Mouse (Mus musculus) lung, postnatal 36 days (tissue): ENCODE data around the gene Rab11fip4.
"Not testable (repeated sequence)": the region's sequence is repeated elsewhere in the genome, so short reads cannot be mapped to it uniquely, and the experiment has no call there.

Experiments used
- DNase-seq: peaks from one replicate; pipeline ENCODE4 v3.0.0; 2022; ENCODE audit warnings: mixed read lengths

Rab11fip4 gene

DNA sequence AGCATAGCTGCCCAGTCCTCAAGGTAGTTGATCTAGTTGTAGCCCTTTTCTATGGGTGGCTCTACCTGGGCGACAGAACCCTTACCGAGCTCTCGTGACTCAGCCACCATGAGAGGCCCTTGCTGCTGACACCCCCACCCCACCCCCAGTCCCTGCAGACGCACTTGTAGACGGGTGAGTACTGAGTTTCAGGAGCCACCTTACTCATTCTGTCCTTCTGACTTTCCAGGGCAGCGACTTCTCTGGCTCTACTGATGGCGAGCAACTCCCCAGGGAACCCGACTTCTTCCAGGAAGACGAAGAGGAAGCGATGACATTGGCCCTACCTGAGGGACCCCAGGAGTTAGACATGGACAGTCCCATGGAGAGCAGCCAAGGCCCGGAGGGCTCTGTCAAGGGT, 89.5 kb downstream of the Rab11fip4 start:
- no peak for DNase-seq

DNA sequence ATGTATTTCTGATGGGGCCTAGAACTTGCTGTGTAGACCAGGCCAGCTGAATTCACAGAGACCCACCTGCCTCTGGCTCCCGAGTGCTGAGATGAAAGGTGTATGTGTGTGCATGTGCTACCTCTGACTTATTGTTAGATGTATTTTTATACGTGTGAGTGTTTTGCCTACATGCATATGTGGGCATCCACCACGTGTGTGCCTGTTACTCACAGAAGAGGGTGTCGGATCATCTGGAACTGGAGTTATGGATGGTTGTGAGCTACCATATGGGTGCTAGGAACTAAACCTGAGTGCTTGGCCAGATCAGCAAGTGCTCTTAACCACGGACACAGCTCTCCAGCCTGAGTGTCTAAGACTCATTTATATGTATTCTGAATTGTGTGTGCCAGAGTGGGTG, 90.2 kb downstream of the Rab11fip4 start:
- no peak for DNase-seq

DNA sequence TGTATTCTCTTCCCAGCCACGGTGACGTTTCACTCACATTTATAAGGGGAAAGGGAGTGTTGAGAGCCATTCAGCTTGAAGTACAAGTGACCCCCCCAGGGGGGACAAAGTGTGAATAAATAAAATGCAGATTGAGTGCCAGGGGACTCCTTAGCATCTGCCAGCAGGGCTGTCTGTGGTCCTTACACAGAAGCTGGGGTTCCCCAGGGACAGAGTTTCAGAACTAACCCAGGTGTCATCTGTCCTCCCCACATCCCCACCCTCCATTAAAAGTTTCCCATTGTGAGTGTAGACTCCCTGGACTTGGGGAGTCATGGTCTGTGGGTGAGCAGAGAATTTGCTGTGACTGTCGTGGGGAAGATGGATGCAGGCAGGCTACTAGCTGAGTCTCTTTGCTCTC, 90.8 kb downstream of the Rab11fip4 start:
- no peak for DNase-seq

DNA sequence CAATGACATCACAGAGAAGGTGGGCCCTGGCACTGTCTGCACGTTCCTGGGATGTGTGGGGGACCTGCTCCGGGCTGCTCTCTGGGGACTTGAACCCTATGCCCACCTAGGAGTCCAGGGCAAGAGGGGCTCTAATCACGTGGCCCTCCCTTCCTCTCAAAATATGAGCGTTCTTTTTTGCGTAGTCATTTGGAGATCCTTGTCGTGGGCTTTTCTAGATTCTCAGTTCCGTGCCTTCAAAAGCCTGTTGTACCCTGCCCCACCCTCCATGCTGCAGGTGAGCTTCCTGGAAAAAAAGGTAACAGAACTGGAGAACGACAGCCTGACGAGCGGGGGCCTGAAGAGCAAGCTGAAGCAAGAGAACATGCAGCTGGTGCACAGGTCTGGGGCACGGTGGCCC, 94.1 kb downstream of the Rab11fip4 start:
- DNase-seq: no peak

DNA sequence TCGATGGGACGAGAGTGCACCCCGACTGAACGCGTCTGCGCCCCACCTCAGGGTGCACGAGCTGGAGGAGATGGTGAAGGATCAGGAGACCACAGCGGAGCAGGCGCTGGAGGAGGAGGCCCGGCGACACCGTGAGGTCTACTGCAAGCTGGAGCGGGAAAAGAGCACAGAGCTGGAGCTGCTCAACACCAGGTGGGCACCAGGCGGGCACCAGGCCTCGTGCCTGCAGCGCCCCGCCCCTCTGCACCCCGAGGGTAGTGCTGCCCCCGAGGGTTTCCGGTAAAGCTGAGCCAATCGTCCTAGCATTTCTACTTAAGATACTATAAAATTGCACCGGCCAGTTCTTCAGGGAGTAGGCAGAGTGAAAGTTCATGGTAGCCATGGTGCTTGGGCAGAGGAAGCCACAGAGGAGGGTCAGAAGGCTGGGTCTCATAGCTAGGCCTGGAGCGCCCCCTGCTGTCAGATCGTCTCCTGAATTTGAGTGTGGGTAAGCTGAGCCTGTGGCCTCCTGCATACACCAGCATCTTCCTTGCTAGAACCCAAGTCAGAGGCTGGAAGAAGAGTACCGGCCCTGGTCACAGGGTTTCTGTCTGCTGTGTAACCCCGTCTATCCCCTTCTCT, 95.6 kb downstream of the Rab11fip4 start:
- peak; percentile 95 for DNase-seq

DNA sequence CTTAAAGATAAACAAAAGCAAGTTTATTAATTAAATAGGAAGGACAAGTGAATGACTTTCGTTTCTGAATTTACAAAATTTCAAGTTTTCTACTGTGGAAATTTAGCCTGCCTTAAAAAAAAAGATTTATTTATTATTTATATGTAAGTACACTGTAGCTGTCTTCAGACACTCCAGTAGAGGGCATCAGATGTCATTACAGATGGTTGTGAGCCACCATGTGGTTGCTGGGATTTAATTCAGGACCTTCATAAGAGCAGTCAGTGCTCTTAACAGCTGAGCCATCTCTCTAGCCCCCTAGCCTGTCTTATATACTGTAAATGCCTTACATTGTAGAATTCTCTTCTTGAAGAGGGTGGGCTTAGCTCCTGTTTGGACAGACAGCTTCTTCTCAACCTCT, 98.9 kb downstream of the Rab11fip4 start:
- no peak for DNase-seq

DNA sequence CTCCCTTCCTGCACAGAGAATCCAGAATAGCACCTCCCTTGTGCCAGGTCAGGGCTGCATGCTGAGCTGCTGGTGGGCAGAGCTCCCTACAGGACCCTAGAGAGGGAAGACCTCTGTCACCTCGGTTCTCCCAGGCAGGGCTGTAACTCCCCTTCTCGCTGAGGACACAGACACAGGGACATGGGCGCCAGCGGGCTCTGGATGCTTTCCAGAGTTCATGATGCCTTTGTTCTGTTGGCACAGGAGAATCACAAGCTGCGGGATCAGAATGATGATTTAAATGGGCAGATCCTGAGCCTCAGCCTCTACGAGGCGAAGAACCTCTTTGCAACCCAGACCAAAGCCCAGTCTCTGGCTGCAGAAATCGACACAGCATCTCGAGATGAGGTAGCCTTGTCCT, 100.5 kb downstream of the Rab11fip4 start:
- no peak for DNase-seq

DNA sequence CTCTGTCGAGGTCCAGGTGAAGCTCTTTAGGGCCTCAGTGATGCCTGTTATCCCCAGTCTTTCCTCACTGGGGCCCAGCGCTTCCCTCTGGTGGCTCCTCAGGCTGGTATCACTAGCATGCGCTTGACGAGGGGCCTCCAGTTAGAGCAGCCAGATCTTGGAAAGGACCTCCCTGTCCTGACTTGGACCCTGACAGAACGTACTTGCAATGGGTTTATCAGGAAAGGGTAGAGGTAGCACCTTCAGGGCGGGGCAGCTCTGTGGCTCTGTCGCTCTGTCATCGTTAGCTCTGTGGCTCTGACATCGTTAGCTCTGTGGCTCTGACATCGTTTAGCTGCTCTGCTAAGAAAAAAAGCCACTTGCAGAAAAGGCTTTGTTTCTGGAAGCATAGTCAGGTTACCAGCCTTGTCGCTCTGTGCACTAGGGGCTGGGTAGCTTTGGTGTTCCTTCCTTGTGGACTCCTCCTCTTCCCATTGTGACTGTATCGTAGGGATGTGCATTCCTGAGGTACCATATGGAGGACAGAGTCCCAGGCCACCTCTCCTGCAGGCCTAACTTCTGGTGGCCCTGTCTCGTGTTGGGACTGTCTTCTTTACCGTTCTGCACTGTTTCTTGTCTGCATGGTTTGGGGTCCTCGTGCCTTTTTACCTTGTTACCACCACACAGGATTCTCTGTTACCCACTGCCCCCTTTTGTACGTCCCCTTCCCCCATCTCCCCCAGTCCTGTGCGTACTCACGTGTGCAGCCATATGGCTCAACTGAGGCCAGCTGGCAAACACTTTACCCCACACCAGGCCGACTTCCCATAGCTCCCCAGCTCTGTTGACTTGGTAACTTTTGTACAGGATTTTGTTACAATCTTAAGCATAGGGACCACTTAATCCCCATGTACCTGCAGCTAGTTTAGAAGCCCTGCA, 105.6 kb downstream of the Rab11fip4 start:
- no peak for DNase-seq

DNA sequence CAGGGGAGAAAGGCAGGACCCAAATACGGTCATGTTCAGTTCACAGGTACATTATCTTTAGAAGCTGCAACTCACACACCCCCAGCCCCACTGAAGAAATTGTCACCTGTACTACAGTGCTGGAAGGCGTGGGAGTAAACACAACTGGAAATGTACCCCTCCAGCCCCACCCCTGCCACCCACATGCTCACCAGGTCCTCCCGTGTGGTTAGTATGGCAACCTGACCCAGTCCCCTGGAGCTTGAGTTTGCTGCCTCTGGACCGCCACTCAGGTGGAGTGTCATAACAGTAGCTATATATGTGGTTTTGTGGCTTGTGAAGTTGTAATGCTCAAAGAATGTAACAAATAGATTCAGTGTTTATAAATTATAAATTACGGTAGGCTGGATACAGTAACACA, 107.1 kb downstream of the Rab11fip4 start:
- DNase-seq: no peak

DNA sequence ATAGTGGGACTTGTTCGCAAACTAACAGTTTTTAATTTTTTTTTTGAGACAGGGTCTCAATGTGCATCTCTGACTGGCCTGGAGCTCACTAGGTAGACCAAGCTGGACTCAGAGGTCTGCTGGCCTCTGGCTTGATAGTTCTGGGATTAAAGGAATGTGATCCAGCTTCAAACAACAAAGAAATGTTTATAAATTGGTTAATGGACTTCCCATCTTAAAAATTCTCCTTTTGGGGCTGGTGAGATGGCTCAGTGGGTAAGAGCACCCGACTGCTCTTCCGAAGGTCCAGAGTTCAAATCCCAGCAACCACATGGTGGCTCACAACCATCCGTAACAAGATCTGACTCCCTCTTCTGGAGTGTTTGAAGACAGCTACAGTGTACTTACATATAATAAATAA, 107.5 kb downstream of the Rab11fip4 start:
- not testable (repeated sequence) for DNase-seq

DNA sequence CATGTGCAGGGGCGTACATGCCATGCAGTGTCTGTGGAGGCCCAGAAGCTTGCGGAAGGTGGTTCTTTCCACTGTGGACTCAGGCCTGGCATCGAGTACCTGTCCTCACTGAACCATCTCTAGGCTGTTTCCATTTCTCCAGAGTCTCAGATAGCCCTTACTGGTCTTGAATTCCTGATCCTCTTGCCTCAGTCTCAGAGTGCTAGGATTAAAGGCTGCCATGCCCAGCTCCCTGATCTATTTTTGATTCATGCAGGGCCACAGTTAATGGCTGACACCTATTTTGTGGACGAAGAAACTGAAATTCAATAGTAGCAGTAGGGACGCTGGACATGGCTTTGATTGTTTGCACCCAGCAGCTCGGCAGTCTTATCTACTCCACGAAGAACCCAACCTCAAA, 110.5 kb downstream of the Rab11fip4 start:
- no peak for DNase-seq

DNA sequence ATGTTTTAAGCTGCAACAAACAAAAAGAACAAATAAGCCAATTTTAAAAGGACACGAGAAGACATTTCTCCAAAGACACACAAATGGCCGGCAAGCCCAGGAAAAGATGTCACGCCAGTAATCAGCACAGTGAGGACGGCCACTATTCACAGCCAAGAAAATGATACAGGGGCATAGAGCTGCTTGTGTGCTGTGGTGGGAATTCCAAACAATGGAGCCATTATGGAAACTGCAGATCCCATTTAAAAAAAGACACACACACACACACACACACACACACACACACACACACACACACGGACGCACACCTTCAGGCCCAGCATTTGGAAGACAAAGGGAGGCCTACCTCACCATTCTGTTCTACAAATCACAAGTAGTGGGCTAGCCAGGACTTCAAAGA, 111.1 kb downstream of the Rab11fip4 start:
- no peak for DNase-seq

DNA sequence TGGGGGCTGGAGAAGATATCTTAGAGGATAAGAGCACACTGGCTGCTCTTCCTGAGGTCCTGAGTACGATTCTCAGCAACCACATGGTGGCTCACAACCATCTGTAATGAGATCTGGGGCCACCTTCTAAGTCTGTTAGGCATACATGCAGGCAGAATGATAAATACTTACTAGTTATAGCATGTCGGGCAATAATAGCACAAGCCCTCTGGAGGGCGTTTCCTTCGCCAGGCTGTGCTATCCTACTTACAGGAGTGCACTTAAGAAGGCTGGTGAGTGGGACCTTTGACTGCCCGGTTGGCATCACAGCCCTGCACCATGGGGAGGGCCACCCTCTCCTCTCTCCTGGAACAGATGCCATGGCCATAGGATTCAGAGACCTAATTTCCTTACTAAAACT, 112.4 kb downstream of the Rab11fip4 start:
- peak; percentile 73 for DNase-seq

DNA sequence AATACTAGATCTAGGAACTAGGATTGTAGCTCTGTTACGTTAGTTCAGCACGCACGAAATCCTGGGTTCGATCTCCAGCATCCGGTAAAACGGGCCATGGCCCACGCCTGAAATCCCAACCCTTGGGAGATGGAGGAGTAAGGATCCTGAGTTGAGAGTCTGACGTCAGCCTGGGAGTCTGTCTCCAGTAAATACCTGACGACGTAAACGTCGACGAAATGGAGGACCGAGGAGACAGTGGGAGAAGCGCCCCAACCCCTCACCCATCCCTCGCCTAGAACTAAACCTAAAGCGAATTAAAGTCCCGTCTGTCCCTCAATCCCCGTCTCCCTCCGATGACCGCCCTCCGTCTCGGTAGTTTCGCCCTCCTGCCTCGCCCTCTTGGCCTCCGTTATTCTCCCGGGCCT, 112.9 kb downstream of the Rab11fip4 start:
- peak; percentile 71 for DNase-seq

DNA sequence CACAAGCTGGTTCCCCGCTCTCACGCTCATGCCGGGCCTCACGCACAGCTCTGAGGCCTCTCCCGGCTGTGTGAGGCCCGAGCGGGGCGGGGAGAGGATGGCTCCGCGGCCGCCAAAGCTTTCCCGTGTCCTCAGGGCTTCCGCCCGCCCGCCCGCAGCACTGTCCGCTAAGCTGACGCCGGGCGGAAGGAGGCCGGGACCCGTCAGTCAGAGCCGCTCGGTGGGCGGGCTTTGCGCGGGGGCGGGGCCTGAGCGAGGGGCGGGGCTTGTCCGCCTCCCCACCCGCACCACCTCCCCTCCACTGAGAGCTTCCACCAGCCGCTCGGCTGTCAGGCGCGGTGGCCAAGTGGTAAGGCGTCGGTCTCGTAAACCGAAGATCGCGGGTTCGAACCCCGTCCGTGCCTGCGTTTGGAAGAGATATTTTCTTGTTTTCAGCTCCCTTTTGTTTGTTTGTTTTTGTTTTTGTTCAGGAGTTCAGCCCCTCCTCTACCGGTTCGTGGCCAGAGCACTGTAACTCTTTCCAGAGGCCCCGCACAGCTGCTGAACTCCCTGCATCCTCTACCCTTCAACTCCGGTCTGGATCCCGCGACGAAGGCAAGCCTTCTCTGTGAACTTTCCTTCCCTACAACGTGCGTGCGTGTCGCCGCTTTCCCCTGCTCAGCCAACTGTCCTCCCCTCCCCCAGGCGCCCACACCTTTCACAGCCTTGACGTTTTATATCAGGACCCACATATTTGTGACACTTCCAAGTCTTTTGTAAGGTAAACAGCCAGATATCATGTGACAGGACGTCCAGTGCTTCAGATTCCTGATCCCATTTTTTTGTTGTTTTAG, 113.5 kb downstream of the Rab11fip4 start:
- peak; percentile 95 for DNase-seq

DNA sequence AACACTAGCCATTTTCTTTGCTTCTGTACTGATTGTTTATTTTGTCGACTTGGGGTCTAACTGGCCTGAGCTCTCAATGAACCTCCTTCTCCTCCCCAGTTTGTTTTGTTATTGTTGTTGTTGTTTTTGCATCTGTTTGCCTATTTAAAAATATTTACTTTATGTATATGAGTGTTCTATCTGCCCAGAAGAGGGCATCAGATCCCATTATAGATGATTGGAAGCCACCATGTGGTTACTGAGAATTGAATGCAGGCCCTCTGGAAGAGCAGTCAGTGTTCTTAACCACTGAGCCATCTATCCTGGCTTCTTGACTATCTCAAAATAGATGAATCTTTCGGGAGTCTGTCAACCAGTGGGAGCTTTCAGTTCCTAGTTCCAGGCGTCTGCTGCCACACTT, 116.1 kb downstream of the Rab11fip4 start:
- no peak for DNase-seq

DNA sequence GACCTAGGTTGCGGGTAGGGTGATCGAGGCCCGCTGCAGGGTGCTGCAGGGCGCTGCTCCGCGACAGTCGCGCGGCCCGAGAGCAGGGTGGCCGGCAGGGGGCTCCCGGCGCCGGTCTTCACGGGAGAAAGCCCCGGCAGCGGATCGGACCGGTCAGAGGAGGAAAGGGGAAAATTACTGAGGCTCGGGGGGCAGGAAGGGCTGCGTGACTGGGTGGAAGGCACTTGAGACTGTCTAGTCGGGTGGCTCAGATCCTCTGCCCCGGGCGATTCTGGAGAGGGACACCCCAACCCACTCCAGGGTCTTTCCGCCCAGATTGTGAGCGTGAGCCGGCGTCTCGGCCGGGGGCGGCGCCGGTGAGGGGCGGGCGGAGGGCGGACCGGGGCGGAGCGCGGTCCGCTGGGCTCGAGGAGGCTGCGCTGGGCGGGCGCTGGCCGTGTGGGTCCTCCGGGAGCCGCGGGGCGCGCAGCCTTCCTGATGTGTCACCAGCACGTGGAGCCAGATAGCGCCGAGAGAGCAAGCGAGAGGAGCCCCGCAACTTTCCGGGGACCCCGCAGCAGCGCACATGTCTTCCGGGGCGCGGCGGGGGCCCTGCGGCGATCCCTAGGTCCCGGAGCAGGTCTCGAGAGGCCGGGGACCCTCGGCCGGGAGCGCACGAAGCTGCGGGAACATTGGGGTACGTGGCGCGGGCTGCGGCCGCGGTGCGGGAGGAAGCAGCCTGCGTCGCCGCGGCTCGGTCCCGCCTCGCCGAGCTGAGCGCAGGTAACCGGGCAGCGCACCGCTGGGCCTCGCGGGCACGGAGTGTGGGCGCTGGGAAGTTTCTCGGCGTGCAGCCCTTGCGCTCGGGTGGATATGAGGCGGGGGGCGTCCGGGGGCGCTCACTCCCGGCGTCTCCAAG, 120.1 kb downstream of the Rab11fip4 start:
- peak; percentile 91 for DNase-seq

DNA sequence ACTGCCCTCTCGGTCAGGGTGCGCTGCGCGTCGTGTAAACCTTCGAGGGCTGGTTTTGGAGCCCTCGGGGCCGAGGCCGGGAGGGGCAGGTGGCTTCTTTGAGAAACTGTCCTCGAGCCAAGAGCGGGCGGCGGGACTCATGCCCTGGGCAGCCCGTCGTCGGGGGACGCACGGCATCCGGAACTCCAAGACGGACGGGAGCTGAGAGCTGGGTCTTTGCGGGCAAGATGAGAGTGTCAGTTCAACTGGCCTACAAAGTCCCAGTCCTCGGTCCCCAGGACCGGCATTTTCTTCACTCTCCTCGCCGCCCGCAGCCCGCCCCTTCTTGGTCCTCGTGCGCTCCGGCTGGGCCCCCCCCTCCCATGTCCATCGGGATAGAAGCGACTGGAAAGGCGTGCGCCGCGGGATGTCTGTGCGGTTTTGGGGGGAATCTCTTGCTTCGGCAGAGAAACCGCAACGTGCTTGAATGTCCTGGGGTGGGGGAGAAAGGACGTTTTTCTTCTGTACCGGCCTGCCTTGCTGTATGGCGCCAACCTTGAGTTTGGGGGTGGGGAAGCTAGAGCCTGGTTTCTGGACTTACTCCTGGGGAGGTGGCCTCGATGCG, 120.9 kb downstream of the Rab11fip4 start:
- peak; percentile 40 for DNase-seq

DNA sequence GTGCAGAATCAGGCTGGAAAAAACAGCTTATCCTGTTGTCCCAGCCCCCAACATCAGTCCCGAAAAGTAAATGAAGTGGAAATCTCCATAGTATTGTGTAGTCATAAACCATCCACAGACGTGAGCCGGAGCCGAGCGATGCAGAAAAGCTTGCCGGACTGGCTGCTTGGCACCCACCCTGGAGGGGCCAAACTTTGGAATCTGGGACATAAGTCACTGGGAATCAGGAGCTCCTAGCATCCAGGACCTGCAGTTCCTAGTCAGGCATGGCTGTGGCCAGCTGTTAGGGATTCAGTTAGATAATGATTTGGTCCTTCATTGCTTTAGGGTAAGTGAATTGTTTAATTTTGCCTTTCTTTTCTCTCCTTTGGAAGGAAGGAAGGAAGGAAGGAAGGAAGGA, 122.2 kb downstream of the Rab11fip4 start:
- no peak for DNase-seq

DNA sequence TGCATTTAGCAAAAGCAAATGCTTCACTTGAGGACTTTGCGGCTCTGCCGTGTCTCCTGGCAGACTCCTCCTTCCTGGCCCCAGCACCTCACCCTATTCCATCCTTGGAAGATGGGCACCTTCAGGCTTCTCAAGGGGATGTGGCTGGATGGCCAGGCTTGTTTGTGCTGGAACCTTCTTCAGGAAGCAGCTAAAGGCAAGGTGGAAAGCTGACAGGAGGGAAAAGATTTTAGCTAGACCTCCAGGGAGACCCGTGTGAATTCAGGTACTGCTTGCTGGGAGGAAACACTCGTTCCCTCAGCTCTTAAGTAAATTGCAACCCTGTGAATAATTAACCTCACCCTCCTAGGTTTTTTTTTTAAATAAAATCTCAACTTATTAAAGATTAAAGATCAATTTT, 122.7 kb downstream of the Rab11fip4 start:
- no peak for DNase-seq

DNA sequence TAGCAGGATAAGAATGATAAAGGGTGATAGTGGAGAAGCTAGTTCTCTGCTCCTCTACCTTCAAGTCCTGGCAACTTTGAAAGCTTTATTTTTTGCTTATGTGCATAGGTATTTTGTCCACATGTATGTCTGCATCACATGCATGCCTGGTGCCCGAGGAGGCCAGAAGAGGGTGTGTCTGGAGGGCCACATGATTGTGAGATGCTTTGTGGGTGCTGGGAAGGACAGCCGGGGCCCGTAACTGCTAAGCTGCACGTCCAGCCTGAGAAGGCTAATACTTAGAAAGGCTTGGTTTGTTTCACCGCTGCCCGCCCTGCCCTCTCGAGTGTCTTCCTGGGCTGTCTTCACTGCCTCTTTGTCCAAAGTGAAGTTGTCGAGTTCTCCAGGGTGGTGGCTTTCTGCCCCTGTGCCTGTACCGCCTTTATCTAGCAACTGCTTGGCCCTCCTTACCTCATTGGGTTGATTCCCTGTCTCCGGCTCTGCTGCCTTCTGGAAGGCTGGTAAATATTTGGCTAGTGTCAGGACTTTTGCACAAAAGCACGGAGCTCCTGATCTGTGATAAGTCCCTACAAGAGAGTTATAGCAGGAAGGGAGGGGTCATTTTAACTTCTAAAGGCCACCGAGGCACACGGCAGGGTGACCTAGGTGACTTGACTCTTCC, 123.2 kb downstream of the Rab11fip4 start:
- peak; percentile 30 for DNase-seq

DNA sequence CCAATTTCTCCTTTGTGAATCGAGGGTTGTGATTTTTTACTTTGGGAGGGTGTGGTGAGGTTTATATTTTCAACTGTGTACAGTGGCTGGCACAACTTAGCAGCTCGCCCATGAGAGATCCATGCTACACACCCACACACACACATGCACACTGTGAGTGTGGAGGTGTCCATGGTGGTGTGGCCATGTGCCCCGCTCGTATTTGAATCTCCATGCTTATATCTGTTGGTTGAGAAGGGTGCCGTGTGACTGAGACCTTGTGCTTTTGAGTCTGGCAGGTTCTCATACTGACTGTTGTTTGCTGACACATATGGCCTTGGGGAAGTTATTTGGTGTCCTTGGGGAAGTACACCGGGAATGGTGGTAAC, 123.7 kb downstream of the Rab11fip4 start:
- DNase-seq: no peak
